Mouse (Mus musculus) mouse embryonic stem cell (cell line): ENCODE results near the gene Pld5.

Experiments
- in situ Hi-C, 2 experiments: fragments of 300-500 bp; cut with MboI; formaldehyde crosslinking; loops; 1 replicate in 1 of 2; 3 replicates in 1 of 2; pipeline ENCODE4 v1.14.3; 2019 to 2020; ENCODE audit warnings: low sequenced_read_pairs in 2 of 2, low pct_unique_long_range_greater_than_20kb in 1 of 2, mixed read lengths in 1 of 2; ENCODE audit not compliant: unreplicated experiment in 1 of 2

Pld5 gene

DNA sequence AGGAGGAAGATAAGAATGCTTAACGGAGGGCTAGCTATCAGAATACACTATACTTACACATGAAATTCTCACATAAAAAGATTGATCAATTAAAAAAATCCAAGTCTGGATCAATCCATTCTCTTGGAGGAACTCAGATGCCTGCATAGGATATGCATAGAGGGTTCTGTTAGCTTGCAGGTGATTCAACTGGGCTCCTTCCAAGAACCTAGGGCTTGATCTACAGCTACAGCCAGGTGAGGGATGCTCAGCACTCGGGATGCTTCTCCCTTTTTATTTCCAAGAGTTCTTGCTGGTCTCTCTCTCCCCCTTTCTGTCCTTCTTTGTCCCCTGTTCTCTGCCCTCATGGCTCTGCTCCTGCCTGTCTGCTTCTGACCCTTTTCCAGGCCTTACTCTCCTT lies 80.4 kb downstream of the Pld5 start:
- in situ Hi-C loops: no loop called here

DNA sequence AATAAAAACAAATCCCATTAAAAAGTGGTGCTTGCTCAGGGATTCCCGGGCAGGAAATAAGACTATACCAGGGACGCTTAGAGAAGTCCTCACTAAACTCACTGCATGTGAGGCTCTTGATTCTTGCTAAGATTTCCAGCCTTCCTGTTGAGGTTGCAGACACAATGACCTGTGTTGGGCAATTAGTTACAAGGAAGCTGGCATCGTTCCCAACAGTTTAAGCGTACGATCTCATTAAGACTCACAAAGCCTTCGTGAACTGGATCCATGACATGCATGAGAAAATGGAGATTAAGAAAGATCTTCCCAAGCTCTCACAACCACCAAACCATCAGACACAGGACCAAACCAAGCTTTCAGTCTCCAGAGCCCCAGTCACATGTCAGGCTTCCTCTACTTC lies 91.1 kb downstream of the Pld5 start:
- in situ Hi-C loops: no loop called here

DNA sequence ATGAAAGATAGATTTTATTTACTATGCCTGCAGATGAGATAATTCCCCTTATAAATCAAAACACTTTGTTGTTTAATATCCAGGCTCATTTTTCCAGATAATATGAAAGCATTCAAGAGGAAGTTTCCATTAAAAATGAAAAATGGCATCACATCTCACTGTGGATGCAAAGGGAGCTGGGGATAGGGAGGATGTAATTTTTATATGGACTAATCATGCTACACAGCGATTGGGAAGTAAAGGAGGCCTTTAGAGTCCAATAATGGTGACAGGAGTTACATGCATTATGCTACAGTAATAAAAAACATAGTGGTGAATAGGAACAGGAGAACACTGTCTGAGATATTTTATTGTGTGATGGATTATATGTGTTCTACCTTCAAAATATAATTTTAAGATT lies 100.1 kb downstream of the Pld5 start:
- in situ Hi-C loops: no loop called here

DNA sequence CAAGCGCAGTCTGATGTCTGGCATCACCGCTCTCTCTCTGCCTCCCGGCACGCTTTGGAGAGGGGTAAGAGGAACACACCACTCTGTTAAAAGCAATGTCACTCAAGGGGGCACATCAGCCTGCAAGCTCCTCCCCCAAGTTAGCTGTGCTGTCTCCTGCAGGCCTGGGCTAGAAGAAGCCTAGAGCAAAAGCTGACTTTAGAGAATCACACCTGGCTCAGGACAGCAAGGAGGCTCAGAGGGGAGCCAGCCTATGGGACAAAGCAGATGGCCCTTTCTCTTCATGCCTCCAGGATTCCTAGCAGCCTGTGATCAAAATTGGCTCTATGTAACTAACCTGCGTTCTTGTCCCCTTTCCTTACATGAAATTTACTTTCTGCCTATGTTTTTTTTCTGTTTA lies 107.3 kb downstream of the Pld5 start:
- in situ Hi-C loops: no loop called here

DNA sequence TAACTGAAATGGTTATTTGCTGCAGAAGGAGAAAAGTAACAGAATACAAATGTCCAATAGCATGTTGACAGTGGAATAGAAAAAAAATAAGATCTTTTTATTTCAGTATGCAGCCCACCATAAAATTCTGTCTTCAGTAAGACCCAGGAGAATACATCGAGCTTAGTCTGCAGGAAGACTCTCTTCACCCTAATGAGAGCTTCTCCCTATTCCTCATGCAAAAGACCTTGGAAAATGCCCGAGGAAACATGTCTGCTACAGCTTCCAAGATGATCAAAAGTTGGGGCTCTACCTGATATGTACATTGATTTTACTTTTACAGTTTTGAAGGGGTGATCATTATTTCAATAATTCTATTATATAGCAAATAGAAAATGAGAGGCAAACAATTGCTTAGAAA lies 108.0 kb downstream of the Pld5 start:
- in situ Hi-C loops: no loop called here

DNA sequence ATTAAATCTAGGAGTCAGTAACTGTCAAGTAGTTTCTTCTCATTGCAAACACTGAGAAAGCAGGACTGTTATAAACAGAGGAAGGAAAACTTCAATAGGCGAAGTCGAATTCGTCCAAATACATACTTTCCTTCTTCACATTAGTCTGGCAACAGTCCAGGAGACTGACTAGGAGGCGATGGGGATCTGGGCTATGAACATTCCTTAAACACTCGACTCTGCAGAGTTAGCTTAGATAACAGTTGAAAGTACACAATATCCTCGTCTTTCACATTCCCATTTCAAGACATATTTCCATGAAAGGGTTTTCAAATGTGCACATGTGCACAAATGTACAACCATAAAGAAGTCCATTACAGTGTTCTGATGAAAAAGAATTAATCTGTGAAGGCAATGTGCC lies 129.8 kb downstream of the Pld5 start:
- in situ Hi-C loops: no loop called here

DNA sequence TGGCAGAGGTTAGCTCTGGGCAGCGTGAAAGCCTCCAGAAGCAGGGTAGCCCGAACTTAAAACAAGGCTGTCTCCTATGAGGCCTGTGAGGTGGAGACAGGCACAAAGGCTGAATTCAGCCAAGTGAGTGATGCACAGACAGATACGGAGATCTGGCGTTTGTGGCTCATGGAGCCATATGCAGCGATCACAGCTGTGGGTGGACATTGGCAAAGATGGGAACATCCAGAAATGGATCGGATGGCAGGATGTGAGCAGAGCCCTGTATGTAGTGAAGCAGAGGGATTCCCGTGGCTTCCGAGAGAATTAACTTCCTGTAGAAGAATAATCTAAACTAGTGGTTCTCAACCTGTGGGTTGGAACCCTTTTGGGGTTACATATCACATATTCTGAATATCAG lies 140.7 kb downstream of the Pld5 start:
- in situ Hi-C loops: no loop called here

DNA sequence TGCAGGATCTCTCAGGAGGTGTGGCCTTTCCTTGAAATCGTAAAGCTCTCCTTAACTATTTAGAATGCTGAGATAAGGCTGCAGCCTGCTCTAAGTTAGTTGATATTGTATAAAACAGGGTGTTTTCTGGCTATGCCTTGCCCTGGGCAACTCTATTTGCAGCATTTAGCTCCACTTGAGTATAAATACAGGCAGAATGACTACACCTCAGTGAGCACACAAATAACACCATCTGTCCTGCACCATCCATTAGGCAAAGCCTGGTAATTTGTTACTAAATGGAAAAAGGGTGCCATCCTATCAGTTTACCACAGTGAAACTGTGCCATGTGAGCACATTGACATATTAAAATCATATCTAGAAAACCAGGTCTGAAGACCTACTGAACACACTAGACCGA lies 149.3 kb downstream of the Pld5 start:
- in situ Hi-C loops: no loop called here

DNA sequence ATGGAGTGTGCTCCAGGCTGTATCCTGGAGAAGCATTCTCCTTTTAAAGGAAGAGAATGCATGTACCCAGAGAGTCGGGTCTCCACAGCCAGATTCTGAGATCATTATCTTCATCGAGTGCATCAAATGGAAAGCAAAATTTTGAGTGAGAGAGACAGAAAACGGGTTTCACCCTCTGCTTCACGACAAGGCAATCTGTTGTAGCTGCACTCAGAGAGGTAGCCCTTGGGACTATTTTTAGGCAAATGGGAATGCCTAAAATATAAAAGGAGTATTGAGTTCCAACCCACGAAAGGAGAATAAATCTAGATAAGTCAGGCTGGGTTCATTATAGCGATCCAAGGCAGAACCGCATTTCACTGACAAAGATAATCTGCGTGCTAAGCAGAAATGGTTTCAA lies 150.7 kb downstream of the Pld5 start:
- in situ Hi-C loops: no loop called here

DNA sequence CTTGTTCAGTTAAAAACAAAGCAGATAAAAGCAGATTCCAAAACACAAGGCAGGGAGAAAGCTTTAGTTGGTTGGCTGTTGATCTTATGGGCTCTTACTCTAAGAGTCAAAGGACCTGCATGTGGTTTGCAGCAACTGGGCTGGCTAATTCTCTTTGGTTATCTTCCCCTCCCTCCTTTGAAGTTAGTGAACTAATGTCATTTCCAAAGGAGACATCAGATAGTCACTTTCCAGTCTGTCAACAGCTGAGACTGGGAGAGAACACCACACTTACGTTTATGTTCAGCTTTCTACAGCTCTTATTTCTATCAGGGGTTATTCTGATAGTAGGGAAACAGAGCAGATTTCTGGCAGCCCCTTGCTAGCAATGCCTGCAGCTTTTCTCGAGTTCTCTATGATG lies 151.3 kb downstream of the Pld5 start:
- in situ Hi-C loops: no loop called here

DNA sequence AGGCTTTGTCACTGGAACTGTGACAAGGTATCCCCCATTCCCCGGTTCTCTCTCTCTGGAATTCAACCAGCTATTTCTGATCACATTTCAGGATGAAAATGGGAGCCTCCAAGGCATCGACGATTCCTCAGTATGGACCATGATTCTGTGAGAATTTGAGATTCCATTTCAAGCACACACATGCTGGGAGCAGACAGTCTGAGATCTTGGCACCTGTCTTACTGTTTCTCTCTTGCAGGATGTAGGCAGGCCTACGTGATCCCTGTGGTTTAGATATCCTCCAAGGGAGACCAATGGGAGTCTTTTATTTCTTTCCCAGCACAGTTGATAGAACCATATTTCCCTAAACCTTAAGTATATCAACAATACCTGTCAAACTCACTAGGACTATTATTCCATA lies 159.5 kb downstream of the Pld5 start:
- in situ Hi-C loops: no loop called here

DNA sequence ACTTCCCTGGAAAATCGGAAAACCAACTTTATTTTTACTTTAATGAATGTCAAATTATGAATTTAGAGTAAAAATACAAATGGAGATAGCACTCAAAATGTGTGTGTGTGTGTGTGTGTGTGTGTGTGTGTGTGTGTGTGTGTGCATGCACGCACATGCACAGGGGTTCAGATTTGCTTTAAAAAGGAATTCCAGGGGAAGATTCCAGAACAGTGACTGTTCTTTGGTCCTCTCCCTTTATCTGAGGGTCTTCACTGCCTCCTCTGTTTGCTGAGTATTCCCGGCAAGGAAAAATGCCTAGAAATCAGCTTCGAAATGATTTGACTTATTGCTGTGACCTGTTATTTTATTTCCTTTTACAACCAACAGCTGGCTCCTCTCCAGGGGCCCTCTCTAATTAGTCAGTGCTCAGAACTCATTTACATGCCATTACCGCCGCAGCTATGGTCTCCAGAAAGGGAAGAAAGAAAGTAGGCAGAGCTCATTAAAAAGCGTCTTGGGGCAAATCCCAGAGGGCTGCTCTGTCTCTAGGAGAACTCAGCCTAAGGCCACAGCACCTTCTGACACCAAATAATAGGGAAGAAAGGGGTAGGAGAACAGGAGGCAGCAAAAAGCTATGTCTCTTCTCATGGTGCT lies 176.3 kb downstream of the Pld5 start:
- in situ Hi-C loops: no loop called here

DNA sequence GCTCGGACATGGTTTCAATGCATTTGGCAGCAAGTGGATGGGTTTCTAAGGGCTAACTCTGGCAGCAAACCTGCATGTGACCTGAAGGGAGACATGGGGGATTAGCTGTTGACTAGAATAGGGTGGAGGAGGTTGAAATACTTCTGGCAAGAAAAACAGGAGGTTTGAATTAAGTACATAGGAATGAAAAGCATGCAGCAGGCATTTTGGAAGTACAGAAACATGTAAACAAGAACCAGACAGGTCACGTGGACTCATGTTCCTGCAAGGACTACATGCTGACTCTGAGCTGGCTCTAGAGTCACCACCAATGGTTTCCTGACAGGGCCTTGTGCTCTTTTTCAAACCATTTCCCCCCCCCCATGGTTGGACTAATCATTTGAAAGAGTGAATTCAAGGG lies 183.0 kb downstream of the Pld5 start:
- in situ Hi-C loops: no loop called here

DNA sequence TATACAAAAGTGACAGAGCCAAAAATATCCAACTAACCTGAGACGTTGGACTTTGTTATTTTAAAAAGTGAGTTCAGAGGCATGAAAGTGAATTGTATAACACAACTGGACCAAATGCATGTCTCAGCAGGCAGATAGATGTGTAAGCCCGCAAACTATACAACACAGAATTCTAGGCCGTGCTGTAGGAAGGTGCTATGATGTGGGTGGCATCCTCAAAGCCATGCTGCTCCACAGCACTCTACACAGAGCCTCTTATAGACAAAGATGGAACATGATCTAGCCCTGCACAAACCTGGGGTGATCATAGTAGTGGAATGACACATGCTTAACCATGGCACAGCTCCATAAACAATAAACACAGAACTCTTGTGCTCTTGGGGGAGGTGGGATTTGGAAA lies 185.7 kb downstream of the Pld5 start:
- in situ Hi-C loops: no loop called here

DNA sequence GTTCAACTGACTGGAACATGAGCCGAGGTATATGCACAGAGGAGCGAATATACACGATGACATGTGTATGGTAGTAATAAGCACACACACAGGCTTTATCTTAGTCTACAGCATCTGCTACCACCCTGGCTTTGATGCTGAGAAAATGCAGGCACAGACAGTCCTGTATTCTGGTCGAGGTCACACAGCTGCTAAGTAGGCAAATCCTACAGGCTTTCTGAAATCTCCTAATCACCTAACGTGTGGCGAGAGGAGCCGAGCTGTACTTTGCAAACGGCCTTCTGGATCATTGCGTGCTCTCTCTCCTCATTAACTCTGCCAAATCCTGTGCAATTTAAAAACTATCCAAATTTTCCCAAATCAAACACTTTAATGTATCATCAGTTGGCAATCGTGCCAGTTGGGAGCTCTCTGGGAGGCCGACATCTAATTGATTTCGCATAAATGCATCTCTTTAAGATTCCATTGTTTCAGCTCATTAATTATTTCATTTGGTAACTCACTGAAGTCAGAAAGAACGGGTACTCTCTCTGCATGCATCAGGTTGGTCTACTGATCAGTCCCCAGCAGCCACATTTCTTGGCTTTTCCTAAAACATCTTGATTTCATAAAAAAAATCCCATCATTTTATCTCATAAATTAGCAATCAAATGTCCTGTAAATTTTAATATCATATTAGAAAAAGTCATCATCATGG lies 189.0 kb downstream of the Pld5 start:
- in situ Hi-C loops: no loop called here

DNA sequence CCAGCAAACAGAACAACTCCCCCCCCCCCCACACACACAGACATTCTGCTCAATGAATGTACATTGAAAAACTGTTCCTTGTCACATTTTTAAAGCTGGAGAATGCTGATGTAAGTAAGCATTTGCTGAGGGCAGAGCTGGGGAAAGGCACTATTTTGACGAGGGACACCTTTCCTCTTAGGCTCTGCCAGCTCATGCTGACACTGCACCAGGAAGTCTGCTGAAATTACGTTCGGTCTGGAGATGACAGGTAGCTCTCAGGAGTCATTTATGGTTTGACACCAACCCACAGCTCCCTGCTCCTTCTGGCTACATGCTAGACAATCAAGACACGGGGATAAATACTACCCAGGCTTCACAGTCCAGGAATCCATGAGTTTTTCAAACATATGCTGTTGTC lies 192.8 kb downstream of the Pld5 start:
- in situ Hi-C loops: no loop called here

DNA sequence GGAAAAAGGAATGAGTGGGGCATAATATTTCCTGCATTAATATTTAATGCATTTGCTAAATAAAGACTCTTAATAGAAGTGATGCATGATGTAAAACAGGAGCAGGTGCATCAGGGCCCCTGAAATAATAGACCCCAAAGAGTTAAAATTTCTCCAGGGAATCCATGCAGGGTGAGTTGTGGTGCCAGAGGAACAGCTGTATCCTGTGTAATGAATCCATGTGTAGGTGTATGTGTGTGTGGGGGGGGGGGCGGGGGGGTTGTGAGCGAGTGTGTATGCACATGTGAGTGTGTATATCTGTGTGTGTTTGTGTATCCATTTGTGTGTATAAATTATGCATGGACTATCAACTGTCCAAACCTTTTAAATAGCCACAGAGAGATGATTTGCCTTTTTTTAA lies 194.1 kb downstream of the Pld5 start:
- in situ Hi-C loops: no loop called here

DNA sequence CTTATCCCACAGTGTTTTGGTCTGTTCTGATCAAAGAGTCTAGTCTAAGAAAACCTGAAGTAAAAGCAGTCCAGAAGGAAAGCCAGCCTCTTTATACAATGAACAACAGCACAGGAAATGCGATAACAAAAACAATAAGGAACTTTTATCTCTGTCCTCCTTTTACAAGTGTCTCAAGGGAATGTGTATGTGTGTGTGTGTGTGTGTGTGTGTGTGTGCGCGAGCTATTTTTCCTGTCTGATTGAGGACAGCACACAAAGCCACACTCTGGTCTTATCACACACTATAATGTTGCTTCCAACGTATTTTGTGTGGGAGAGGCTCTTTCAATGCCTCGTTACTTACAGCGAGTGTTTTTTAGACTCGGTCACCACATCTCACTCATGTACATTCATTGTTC lies 196.7 kb downstream of the Pld5 start:
- in situ Hi-C loops: no loop called here

DNA sequence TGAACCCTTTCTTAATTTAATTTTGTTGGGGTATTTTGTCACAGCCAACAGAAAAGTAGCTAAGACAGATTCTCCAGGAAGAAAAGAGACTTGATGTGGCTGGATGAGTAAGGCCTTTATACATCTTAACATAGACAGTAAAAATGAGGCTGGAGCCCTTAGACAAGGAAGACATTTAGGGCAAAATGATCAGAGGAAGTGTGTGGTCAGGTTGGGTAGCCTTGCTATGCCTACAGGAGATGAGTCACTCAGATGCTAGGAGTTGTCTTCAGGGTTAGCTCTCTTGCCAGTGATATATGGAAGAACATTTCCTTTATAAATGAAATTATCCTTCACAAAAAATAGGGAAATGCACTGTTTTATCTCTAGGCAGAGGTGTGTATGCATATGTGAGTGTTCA lies 198.3 kb downstream of the Pld5 start:
- in situ Hi-C loops: no loop called here

DNA sequence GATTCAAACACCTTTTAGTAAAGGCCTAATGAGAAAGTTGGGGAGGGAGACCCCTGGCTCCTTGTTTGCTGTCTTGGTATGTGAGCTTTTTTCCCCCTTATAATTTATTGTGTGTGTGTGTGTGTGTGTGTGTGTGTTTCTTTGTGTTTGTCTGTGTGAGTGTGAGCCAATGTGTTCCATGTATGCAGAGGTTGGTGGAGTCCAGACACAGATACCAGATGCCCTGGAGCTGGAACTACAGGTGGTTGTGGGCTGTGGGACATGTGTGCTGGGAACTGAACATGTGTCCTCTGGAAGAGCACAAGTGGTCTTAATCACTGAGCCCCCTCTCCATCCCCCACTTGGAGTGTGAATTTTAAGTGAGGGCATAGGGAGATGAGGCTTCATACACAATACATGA lies 199.3 kb downstream of the Pld5 start:
- in situ Hi-C loops: no loop called here

DNA sequence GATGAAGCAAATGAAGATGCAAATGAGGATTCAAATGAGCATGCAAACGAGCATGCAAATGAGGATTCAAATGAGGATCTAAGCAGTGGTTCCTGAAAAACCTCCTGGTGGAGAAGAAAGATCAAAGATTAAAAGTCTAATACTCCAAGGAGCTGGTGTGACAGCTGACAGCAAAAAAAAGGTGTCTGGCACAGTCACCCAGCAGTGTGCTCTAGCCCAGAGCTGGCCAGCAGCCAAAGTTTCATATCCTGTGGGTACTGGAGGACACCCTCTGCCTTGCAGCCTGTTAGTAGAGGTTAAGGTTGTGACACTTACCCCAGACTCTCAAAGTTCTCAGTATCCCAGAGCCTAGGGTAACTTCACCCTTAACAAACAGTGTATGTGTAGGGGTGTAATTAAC lies 199.7 kb downstream of the Pld5 start:
- in situ Hi-C loops: no loop called here
